Mouse (Mus musculus): Measurements from ENCODE around the gene Cd300e. TPM values are rescaled to one million over a fixed set of nuclear protein-coding genes. Genes with fewer than 3 reads are reported as not detected.

Gene Cd300e
- total and polyA plus RNA-seq, 3 experiments: 0.45 to 0.50 (median 0.47) TPM

GRCm38 (mm10) chr11:115004070-115004469, 57.9 kb downstream of the Cd300e start:
- H3K9ac ChIP-seq (ENCODE audit: low read depth, low read length): no peak overlapping the region
- 66% methylated on average over 5 of the region's 5 CpGs for WGBS
- DNase-seq: peak in 1 of 2 experiments; percentile 28
- H3K36me3 ChIP-seq (ENCODE audit: control insufficient read depth, insufficient read depth, low read length): no peaks in the 10 kb centered on the region
- intact Hi-C loops (cut with DNase I): no loop called here
- TF ChIP-seq POLR2A (IDR thresholded peaks at IDR 0.05; ENCODE audit: insufficient read depth, low read depth, low read length): no peak
- TF ChIP-seq CTCF (IDR thresholded peaks at IDR 0.05): no peak
- TF ChIP-seq EP300 (IDR thresholded peaks at IDR 0.05; ENCODE audit: insufficient read depth, low read depth, low read length): no peak
- no peaks in the 10 kb centered on the region; the same call in 1 of the 2 replicates for H3K4me1 ChIP-seq (ENCODE audit: control insufficient read depth, insufficient read depth, low read length)
- H3K79me2 ChIP-seq (replicated peaks; ENCODE audit: control insufficient read depth, insufficient read depth, low read length): no peaks in the 10 kb centered on the region
- no peak overlapping the region for H3K27ac ChIP-seq
- no peaks in the 10 kb centered on the region for H3K27me3 ChIP-seq (ENCODE audit: control insufficient read depth, insufficient read depth, low read length)
- no peak overlapping the region for H3K4me3 ChIP-seq

Other genes with a start within 250 kb of the Cd300e start
- gene Gprc5c, start 211.0 kb downstream of the Cd300e start, total RNA-seq (2021): 1 to 10 TPM; 6.3 to 7.9 TPM
- gene Gprc5c, start 211.0 kb downstream of the Cd300e start, polyA plus RNA-seq (2012; rRNA removed): 11.6 and 11.9 TPM in 2 replicates
- gene Cd300a, start 172.1 kb downstream of the Cd300e start, total RNA-seq (2021): under 1 TPM; 0.77 to 0.89 TPM
- 1.1 TPM in 2 replicates for gene Cd300a, start 172.1 kb downstream of the Cd300e start, polyA plus RNA-seq (2012; rRNA removed)
- under 1 TPM; 0.70 to 0.75 TPM for gene Cd300lb, start 127.8 kb downstream of the Cd300e start, total RNA-seq (2021)
- 0.61 and 0.70 TPM in 2 replicates for gene Cd300lb, start 127.8 kb downstream of the Cd300e start, polyA plus RNA-seq (2012; rRNA removed)
- gene Cd300c, start 93.0 kb downstream of the Cd300e start, total RNA-seq (2021): not detected
- not detected in 2 replicates for gene Cd300c, start 93.0 kb downstream of the Cd300e start, polyA plus RNA-seq (2012; rRNA removed)
- gene Cd300ld, start 72.3 kb downstream of the Cd300e start, total RNA-seq (2021): 1 to 10 TPM; 1.7 to 1.8 TPM
- gene Cd300ld, start 72.3 kb downstream of the Cd300e start, polyA plus RNA-seq (2012; rRNA removed): 3.0 and 5.1 TPM in 2 replicates
- 1 to 10 TPM; 1.5 to 2.1 TPM for gene Cd300c2, start 60.3 kb downstream of the Cd300e start, total RNA-seq (2021)
- 2.0 and 2.2 TPM in 2 replicates for gene Cd300c2, start 60.3 kb downstream of the Cd300e start, polyA plus RNA-seq (2012; rRNA removed)
- gene Cd300ld2, start 46.0 kb downstream of the Cd300e start, total RNA-seq (2021): not detected
- gene Cd300ld2, start 46.0 kb downstream of the Cd300e start, polyA plus RNA-seq (2012; rRNA removed): 0.37 TPM in 1 of 2 replicates, not detected in the other
- 1 to 10 TPM in 1 of 2 experiments, under 1 TPM in 1; 0.52 to 1.1 TPM for gene Cd300ld4, start 35.2 kb downstream of the Cd300e start, total RNA-seq (2021)
- gene Cd300ld4, start 35.2 kb downstream of the Cd300e start, polyA plus RNA-seq (2012; rRNA removed): 0.47 and 3.9 TPM in 2 replicates
- 1 to 10 TPM; 2.7 to 9.1 TPM for gene Cd300ld5, start 24.4 kb downstream of the Cd300e start, total RNA-seq (2021)
- 3.0 TPM in 1 of 2 replicates, not detected in the other for gene Cd300ld5, start 24.4 kb downstream of the Cd300e start, polyA plus RNA-seq (2012; rRNA removed)
- 1 to 10 TPM; 5.8 to 8.6 TPM for gene Cd300ld3, start 13.8 kb downstream of the Cd300e start, total RNA-seq (2021)
- 11.4 and 22.1 TPM in 2 replicates for gene Cd300ld3, start 13.8 kb downstream of the Cd300e start, polyA plus RNA-seq (2012; rRNA removed)
- under 1 TPM; 0.31 to 0.32 TPM for gene Rab37, start 29.3 kb upstream of the Cd300e start, total RNA-seq (2021)
- 1.1 and 1.3 TPM in 2 replicates for gene Rab37, start 29.3 kb upstream of the Cd300e start, polyA plus RNA-seq (2012; rRNA removed)
- under 1 TPM; 0.11 to 0.60 TPM for gene Cd300lf, start 71.8 kb upstream of the Cd300e start, total RNA-seq (2021)
- 0.38 and 1.00 TPM in 2 replicates for gene Cd300lf, start 71.8 kb upstream of the Cd300e start, polyA plus RNA-seq (2012; rRNA removed)
- 10 to 100 TPM in 1 of 2 experiments, 1 to 10 TPM in 1; 8.1 to 10.1 TPM for gene Slc9a3r1, start 101.2 kb upstream of the Cd300e start, total RNA-seq (2021)
- 8.9 and 9.7 TPM in 2 replicates for gene Slc9a3r1, start 101.2 kb upstream of the Cd300e start, polyA plus RNA-seq (2012; rRNA removed)
- 10 to 100 TPM in 1 of 2 experiments, 1 to 10 TPM in 1; 8.8 to 11.6 TPM for gene Tmem104, start 125.3 kb upstream of the Cd300e start, total RNA-seq (2021)
- 8.6 and 9.9 TPM in 2 replicates for gene Tmem104, start 125.3 kb upstream of the Cd300e start, polyA plus RNA-seq (2012; rRNA removed)
- gene Nat9, start 125.7 kb upstream of the Cd300e start, total RNA-seq (2021): 10 to 100 TPM; 18.5 to 23.6 TPM
- 20.2 and 31.5 TPM in 2 replicates for gene Nat9, start 125.7 kb upstream of the Cd300e start, polyA plus RNA-seq (2012; rRNA removed)
- under 1 TPM; 0.25 to 0.26 TPM for gene Grin2c, start 205.1 kb upstream of the Cd300e start, total RNA-seq (2021)
- gene Grin2c, start 205.1 kb upstream of the Cd300e start, polyA plus RNA-seq (2012; rRNA removed): 1.6 and 2.0 TPM in 2 replicates
- 1 to 10 TPM; 7.1 to 8.8 TPM for gene Fdxr, start 214.9 kb upstream of the Cd300e start, total RNA-seq (2021)
- 8.4 and 8.7 TPM in 2 replicates for gene Fdxr, start 214.9 kb upstream of the Cd300e start, polyA plus RNA-seq (2012; rRNA removed)
- gene Fads6, start 235.5 kb upstream of the Cd300e start, total RNA-seq (2021): 1 to 10 TPM; 1.6 to 1.8 TPM
- 1.9 and 2.0 TPM in 2 replicates for gene Fads6, start 235.5 kb upstream of the Cd300e start, polyA plus RNA-seq (2012; rRNA removed)
- not detected for gene Otop2, start 245.0 kb upstream of the Cd300e start, total RNA-seq (2021)
- gene Otop2, start 245.0 kb upstream of the Cd300e start, polyA plus RNA-seq (2012; rRNA removed): not detected in 2 replicates

All from heart, adult 2 months (tissue).